Mouse (Mus musculus) embryonic facial prominence, embryonic 11.5 days (tissue): ENCODE data around the gene Ndufb6. TPM values are rescaled to one million over a fixed set of nuclear protein-coding genes. Genes with fewer than 3 reads are reported as not detected.

Source experiments
- ATAC-seq: fragments of 200-750 bp; cut with Nextera tagmentation; replicated peaks from 2 replicates; pipeline ENCODE4 v1.8.0; 2017; ENCODE audit warnings: low read depth; ENCODE audit not compliant: insufficient number of reproducible peaks, low FRiP score, low TSS enrichment
- DNase-seq: peaks from one replicate; pipeline ENCODE4 v3.0.0-alpha.2; 2015; ENCODE audit warnings: low spot score
- H3K27ac ChIP-seq: fragments of 300-500 bp; sonication (generic); replicated peaks from 2 replicates; pipeline ENCODE4 v1.5.1; 2014; ENCODE audit warnings: mild to moderate bottlenecking, low read depth, low read length, control low read depth
- H3K27me3 ChIP-seq: fragments of 300-500 bp; sonication (generic); 2 replicates; pipeline ENCODE4 v1.6.1; 2014; ENCODE audit warnings: mild to moderate bottlenecking, low read length, moderate library complexity, mixed read lengths; ENCODE audit not compliant: control insufficient read depth, insufficient read depth
- H3K36me3 ChIP-seq: fragments of 300-500 bp; sonication (generic); replicated peaks from 2 replicates; pipeline ENCODE4 v1.6.1; 2014; ENCODE audit warnings: low read depth, mild to moderate bottlenecking, low read length, moderate library complexity, mixed read lengths; ENCODE audit not compliant: control insufficient read depth, insufficient read depth
- H3K4me1 ChIP-seq: fragments of 300-500 bp; sonication (generic); 2 replicates; pipeline ENCODE4 v1.6.1; 2014; ENCODE audit warnings: low read length, mixed read lengths; ENCODE audit not compliant: control insufficient read depth, insufficient read depth
- H3K4me2 ChIP-seq: fragments of 300-500 bp; sonication (generic); 2 replicates; pipeline ENCODE4 v1.6.1; 2014; ENCODE audit warnings: low read depth, mild to moderate bottlenecking, control low read depth, low read length, moderate library complexity
- H3K4me3 ChIP-seq: fragments of 300-500 bp; sonication (generic); 2 replicates; pipeline ENCODE4 v1.5.1; 2014; ENCODE audit warnings: low read depth, low read length, control low read depth
- H3K9ac ChIP-seq: fragments of 300-500 bp; sonication (generic); replicated peaks from 2 replicates; pipeline ENCODE4 v1.6.1; 2014; ENCODE audit warnings: mild to moderate bottlenecking, control low read depth, low read length
- H3K9me3 ChIP-seq: fragments of 300-500 bp; sonication (generic); replicated peaks from 2 replicates; pipeline ENCODE4 v1.6.1; 2016; ENCODE audit warnings: mild to moderate bottlenecking, low read length, inconsistent platforms, mixed read lengths; ENCODE audit not compliant: control insufficient read depth
- WGBS: fragments of 180-500 bp; shearing (Covaris S2); extraction: QIAGEN DNeasy Blood & Tissue Kit; methylation state at CpG from one replicate; pipeline ENCODE4 v1.1.7; 2014; 5-methylcytosine and 5-hydroxymethylcytosine counted together
- polyA plus RNA-seq: library from polyadenylated mRNA; unstranded; fragments of >200 nt; fragmentation: Nextera tagmentation; extraction: Ambion mirVana; gene quantifications from 2 replicates; pipeline ENCODE4 v1.2.1, GENCODE M21; 2014

The Ndufb6 gene
- polyA plus RNA-seq, 1 experiment from 2014 or later: 314 TPM

DNA sequence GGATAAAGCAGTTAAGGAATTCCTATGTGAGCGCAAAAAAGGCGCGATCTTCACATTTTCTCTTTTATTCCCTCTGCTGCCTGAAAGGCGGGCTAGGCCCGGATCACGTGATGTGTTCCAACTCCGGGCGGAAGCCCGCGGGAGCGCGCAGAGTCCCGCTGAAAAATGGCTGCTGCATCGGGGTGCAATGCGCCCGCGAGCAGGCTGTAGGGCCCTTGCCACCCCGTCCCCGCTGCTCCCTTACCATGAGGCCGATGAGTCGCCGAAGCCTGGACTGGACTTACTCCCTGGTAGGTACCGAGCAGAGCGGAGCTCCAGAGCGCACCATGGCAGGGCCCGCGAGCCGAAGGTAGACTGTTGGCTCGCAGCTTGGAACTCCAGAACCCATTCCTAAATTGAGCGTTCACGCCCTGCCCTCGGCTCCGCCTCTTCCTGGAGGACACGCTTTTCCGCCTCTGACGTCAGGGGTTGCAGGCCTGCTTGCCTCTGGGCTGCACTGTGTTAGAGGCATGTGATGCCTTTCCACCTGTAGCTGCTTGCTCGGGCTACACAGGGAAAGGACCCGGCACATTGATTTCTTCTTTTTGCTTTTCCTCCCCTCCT, 9.7 kb downstream of the Ndufb6 start, which contains the start of the genes Smim27 and Topors:
Smim27 (plus strand) TSS at position 150 of the 603 bp plus-strand sequence.
Topors (minus strand) TSS at position 421 of the 603 bp plus-strand sequence.
- peak; percentile 97 for DNase-seq
- under 1% methylated on average over 38 of the region's 38 CpGs for WGBS
- Histone ChIP-seq H3K36me3 (no peaks in the 10 kb centered on the region), H3K4me2 (peak within 1 kb of the TSS; percentile 52), H3K4me3 (peak within 1 kb of the TSS; percentile 74), H3K27ac (peak within 1 kb of the TSS; percentile 93), H3K9me3 (no peaks in the 10 kb centered on the region), H3K27me3 (no peaks in the 10 kb centered on the region), H3K4me1 (no peaks in the 10 kb centered on the region), H3K9ac (peak within 1 kb of the TSS; percentile 86)
- peak; percentile 97 for ATAC-seq

DNA sequence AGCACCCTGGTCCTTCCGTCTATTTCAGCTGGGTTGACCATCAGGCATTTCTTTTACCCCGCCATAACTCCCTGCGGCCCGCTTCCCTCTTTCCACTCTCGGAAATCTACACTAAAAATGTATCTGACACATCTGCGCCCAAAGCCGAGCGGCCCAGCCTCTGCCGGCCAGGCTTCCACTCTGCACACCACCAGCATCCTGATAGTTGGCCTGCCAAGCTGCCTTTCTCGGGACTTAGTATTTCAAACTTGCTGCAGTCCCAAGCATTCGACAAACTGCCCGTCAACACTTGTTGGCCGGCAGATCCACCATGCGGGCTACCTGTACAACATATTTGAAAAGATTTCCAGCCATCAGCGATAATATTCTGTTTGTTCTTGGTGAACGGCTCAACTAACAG, 10.4 kb downstream of the Ndufb6 start:
- H3K9me3 ChIP-seq: no peaks in the 10 kb centered on the region
- H3K27ac ChIP-seq: peak overlapping the region; percentile 93
- no peak for DNase-seq
- peak overlapping the region; percentile 52 for H3K4me2 ChIP-seq
- no peaks in the 10 kb centered on the region for H3K27me3 ChIP-seq
- H3K36me3 ChIP-seq: no peaks in the 10 kb centered on the region
- peak overlapping the region; percentile 74 for H3K4me3 ChIP-seq
- H3K4me1 ChIP-seq: no peaks in the 10 kb centered on the region
- ATAC-seq: 0 out of 2 replicates have a peak, but pooled peaks have one; percentile 1
- WGBS: 1% methylated on average over 16 of the region's 16 CpGs
- peak overlapping the region; percentile 86 for H3K9ac ChIP-seq

DNA sequence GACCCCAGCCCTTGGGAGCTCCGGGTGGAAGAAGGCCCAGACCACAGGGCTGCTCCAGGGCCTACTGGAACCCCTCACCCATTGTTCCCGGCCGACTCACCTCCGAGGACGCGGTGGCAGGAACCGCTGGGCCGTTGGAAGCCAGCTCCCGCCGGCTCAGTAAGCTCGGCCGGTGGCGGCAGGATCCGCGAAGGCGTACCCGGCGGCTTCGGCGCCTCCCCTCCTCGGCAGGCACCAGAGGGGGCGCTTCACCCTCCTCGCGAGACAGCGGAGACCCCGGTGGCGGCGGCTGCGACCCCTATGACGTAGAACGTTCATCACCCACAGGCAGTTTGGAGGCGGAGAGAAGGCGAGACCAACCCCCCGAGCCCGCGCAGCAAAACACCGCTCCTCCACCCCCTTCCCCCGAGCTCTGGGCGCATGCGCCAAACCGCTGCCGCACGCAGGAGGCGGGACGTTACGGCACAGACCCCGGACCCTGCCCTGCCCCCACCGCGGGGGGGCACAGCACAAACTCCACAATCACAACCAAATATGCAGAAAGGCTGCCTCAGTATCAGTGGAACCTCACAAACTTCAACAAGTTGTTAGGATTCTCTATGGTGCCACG, 10.9 kb downstream of the Ndufb6 start:
- no peaks in the 10 kb centered on the region for H3K27me3 ChIP-seq
- H3K9ac ChIP-seq: peak overlapping the region; percentile 86
- H3K36me3 ChIP-seq: no peaks in the 10 kb centered on the region
- peak; percentile 95 for DNase-seq
- ATAC-seq: peak; percentile 72
- no peaks in the 10 kb centered on the region for H3K9me3 ChIP-seq
- peak overlapping the region; percentile 93 for H3K27ac ChIP-seq
- H3K4me1 ChIP-seq: no peaks in the 10 kb centered on the region
- under 1% methylated on average over 43 of the region's 50 CpGs for WGBS
- peak overlapping the region; percentile 88 for H3K4me2 ChIP-seq
- H3K4me3 ChIP-seq: peak overlapping the region; percentile 74

DNA sequence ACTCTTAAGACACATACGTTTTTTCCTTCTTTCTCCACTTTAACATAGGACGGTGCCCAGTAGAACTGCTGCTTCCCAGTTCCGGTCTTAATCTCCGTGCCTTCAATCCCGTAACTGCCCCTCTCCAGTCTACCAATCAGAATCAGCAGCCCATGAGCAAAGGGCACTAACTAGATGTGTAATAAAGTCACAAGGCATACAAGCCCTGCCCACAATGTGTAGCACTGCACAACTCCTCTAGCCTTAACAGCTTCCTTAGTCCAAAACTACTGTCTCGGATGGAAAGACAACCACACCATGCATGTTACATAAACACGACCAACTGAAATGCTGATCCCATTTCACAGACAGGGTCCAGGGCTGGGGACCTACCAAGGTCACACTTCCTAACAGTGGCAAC, 11.5 kb downstream of the Ndufb6 start:
- H3K9me3 ChIP-seq: no peaks in the 10 kb centered on the region
- peak overlapping the region; percentile 74 for H3K4me3 ChIP-seq
- H3K4me2 ChIP-seq: peak overlapping the region; percentile 88
- WGBS: 71% methylated on average over 7 of the region's 7 CpGs
- H3K9ac ChIP-seq: peak overlapping the region; percentile 86
- ATAC-seq: no peak; the same call in 1 of the 2 replicates
- H3K36me3 ChIP-seq: peaks cover 2% of the 10 kb centered on the region; the same call in 1 of the 2 replicates
- DNase-seq: no peak
- H3K27me3 ChIP-seq: no peaks in the 10 kb centered on the region
- no peaks in the 10 kb centered on the region for H3K4me1 ChIP-seq
- 0 out of 2 replicates have a peak overlapping the region, but pooled peaks have one; percentile 41 for H3K27ac ChIP-seq

DNA sequence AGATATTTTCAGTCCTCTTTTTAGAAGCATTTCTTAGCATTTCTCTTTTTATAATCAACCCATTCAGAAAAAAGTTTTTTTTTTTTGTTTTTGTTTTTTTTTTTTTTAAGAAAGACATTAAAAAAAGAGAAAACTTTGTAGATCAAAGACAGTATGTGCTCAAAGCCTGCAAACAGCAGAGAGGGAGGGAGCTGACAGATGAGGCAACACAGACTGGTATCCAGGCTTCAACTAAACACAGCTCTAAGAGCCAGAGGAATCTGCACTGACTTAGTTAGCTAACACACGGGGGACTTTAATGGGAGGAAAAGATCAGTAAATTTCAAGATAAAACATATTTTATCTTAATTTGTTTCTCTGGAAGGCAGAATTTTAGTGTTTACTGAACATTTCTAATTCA, 14.9 kb downstream of the Ndufb6 start:
- Histone ChIP-seq H3K4me2 (no peak overlapping the region), H3K36me3 (peaks cover 13% of the 10 kb centered on the region), H3K4me1 (no peaks in the 10 kb centered on the region), H3K9ac (no peak overlapping the region), H3K9me3 (no peaks in the 10 kb centered on the region), H3K27ac (no peak overlapping the region), H3K4me3 (no peak overlapping the region), H3K27me3 (no peaks in the 10 kb centered on the region)
- no peak for ATAC-seq
- DNase-seq: no peak
- 89% methylated on average over 1 of the region's 1 CpGs for WGBS

DNA sequence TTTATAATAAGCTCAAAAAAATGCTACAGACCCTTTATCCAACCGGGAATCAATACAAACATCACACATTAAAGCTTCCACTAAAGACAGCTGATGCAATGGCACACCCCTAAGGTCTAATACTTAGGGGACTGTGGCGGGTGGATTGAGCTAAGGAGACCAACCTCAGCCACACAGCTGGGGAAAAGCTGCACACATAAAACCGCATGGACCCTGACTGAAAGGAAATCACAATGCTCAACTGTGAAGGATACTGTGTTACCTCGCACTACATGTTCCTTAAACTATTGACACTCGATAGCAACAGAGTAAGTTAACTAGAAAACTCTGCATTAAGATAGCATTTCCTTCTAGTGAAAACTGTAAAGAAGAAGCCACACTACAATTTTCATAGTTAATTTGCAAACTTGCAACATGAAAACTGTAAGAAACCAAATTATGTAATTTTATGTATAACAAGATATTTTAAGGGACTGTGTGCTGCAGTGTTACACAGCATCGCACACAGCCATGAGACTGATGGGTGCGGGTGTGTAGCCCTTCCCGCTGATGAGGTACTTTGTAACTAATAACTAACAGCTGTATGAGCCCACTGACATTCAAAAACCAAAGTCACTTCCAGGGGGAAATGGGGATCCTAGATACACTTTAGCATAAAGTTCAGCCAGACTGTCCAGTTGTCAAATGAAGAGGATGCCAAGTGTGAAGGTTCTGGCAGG, 24.7 kb downstream of the Ndufb6 start:
- Histone ChIP-seq H3K9me3 (no peaks in the 10 kb centered on the region), H3K27ac (no peak overlapping the region), H3K36me3 (no peaks in the 10 kb centered on the region), H3K4me2 (no peak overlapping the region), H3K27me3 (no peaks in the 10 kb centered on the region), H3K4me1 (no peaks in the 10 kb centered on the region), H3K4me3 (no peak overlapping the region), H3K9ac (no peak overlapping the region)
- ATAC-seq (no peak), DNase-seq (no peak)
- 71% methylated on average over 8 of the region's 8 CpGs for WGBS

DNA sequence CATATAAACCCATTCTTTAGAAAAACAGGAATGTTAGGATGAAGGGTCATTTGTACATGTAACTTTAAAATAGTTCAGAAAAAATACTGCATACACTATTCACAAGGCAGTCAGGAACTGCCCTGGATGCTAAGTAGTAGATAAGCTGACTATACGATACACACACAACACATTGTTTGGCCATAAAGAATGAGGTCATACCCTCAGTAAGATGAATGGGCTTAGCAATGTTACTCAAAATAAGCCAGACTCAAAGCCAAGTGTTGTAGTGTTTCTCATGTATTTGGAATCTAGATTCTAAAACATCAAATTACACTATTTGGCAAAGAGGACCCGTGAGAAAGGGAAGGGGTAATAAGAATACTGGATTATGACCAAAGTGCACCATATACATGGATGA, 25.5 kb downstream of the Ndufb6 start:
- H3K36me3 ChIP-seq: no peaks in the 10 kb centered on the region
- DNase-seq (no peak), ATAC-seq (no peak)
- H3K4me1 ChIP-seq: no peaks in the 10 kb centered on the region
- H3K9ac ChIP-seq: no peak overlapping the region
- H3K4me3 ChIP-seq: no peak overlapping the region
- no peaks in the 10 kb centered on the region for H3K9me3 ChIP-seq
- H3K27me3 ChIP-seq: no peaks in the 10 kb centered on the region
- WGBS: 86% methylated on average over 2 of the region's 2 CpGs
- no peak overlapping the region for H3K27ac ChIP-seq
- no peak overlapping the region for H3K4me2 ChIP-seq

DNA sequence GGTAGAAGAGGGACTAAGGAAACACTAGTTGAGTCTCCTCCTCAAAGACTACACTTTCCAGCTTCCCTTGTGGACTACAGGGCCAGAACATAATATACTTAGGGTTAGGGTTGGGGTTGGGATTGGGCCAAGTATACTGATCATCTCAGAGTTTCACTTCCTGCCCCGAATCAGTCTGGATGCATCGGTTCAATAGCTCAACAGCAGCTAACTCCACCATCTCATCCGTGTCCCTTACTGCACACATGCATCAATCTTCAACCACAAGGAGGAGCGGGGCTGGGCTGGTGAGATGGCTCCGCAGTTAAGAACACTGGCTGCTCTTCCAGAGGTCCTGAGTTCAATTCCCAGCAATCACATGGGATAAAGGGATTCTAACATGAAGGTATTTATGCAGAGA, 28.2 kb downstream of the Ndufb6 start:
- H3K4me3 ChIP-seq: no peak overlapping the region
- H3K4me2 ChIP-seq: no peak overlapping the region
- 88% methylated on average over 5 of the region's 5 CpGs for WGBS
- H3K27ac ChIP-seq: no peak overlapping the region
- H3K9ac ChIP-seq: no peak overlapping the region
- no peak for ATAC-seq
- H3K9me3 ChIP-seq: no peaks in the 10 kb centered on the region
- H3K27me3 ChIP-seq: no peaks in the 10 kb centered on the region
- no peaks in the 10 kb centered on the region for H3K36me3 ChIP-seq
- no peaks in the 10 kb centered on the region for H3K4me1 ChIP-seq
- DNase-seq: no peak
